Mouse (Mus musculus) liver, adult (tissue): Measurements from ENCODE around the gene Hrc.

ENCODE experiments used
- GATA4 ChIP-seq: IDR thresholded peaks from 2 replicates; pipeline ENCODE4 v1.6.1; 2014; ENCODE audit warnings: mild to moderate bottlenecking, low read length; ENCODE audit not compliant: insufficient replicate concordance

Hrc gene

DNA sequence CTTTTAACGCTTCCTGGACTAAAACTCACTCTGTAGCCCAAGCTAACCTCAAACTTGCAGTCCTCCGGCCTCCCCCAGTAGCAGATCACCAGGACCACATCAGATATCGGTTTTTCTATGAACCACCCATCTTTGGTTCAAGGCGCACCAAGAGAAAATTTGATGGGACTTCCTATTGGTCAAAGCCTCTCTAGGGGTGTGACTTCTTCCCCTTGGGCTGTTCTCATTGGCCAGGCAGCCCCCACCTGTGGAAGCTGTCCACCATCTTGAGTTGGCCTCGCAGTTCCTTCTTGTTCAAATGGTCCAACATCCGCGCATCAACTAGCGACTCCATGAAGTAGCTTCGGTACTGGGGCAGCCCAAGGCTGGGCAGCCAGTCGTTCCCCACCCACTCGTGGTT is 7.0 kb downstream of the Hrc start:
- no peak for TF ChIP-seq GATA4

DNA sequence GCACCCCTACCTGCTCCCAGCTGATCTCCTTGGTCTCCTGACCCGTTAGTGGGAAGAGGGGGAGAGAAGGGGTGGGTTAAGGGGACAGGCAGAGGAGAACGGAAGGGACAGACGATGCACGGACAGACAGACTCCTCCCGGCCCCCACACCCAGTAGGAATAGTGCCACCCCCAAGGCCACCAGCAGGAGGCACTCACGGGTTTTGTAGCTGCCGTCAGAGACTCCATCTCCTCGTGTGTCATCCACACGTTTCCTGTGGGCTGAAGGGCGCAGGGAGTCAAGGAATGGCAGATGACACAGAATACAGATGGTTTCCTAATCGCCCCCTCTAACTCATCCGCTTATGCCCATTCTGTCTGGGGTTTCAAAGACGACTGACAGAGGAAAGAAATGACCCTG is 8.5 kb downstream of the Hrc start:
- TF ChIP-seq GATA4: no peak

DNA sequence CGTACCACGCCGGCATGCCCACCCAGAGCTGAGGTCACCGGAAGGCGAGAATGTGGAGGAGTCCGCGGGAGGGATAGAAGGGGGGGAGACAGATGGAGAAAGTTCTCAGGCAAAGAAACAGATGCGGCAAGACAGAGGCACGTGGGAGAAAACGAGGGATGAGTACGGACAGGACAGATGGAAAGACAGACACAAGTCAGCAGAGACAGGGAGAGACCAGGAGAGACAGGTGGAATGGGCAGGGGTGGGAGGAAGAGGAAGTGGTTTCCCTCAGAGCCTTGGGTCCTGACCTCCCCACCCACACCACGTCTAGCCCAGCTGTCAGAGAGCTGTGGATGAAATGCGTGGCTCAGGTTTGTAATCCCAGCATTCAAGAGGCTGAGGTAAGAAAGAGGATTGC is 11.8 kb downstream of the Hrc start:
- no peak for TF ChIP-seq GATA4

DNA sequence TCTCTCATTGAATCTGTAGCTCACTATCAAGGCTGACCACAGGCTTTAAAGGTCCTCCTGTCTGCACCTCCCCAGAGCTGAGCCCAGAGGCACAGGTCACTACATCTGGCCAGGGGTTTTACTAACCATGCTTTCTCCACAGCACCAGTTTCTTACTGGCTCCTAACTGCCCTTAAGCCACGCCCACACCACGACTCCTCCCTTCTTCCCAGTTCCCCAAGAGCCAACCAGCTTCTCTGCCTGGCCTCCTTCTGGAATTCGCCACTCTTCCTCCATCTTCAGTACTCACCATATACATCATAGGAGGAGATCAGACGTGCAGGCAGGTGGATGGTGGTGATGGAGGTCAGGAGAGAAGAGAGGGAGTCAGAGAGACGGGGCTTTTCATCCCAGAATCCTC is 18.0 kb downstream of the Hrc start:
- TF ChIP-seq GATA4: no peak

DNA sequence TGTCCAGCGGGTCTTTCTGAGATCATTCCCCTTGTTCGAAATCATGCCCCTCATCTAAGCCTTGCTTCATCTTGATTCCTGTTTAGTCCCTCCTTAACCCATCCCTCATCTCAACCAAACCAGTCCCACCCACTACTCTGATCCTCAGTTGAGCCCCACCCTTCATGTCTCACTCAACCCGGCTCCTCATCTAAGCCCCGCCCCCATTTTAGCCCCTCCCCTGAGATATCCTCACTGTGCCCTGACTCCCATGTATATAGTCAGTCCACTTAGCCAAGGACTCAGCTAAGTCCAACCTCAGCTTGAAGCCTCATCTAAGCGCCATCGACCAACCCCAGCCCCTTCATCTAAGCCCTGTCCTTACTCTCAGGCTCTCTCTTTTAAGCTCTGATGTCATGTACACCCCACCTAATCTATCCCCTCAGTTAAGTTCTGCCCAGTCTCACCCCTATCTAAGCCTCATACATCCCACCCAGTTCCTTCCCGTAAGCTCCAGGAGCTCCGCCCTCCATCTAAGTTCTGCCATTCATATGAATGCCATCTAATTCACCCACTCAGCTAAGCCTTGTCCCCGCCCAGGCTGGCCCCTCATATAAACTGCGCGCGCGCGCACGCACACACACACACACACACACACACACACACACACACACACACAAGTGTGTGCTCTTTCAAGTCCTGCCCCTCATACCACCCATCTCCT is 20.4 kb downstream of the Hrc start:
- no peak for TF ChIP-seq GATA4

DNA sequence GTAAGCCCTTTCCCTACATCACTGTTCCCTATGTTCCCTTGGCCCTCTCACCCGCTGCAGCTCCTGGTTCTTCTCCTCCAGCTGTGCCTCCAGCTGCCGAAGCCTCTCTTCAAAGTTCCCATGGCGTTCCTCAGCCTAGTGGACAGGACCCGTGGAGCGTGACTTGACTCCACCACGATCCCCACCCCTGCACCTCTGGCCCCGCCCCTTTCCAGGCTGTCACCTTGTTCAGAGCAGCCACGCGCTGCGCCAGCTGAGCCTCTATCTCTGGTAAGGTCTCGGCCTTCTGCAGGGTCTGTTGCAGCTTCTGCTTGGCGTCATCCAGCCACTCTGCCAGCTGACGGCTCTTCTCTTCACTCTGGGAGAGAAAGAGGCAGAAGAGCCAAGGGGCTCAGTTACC is 21.0 kb downstream of the Hrc start:
- no peak for TF ChIP-seq GATA4

DNA sequence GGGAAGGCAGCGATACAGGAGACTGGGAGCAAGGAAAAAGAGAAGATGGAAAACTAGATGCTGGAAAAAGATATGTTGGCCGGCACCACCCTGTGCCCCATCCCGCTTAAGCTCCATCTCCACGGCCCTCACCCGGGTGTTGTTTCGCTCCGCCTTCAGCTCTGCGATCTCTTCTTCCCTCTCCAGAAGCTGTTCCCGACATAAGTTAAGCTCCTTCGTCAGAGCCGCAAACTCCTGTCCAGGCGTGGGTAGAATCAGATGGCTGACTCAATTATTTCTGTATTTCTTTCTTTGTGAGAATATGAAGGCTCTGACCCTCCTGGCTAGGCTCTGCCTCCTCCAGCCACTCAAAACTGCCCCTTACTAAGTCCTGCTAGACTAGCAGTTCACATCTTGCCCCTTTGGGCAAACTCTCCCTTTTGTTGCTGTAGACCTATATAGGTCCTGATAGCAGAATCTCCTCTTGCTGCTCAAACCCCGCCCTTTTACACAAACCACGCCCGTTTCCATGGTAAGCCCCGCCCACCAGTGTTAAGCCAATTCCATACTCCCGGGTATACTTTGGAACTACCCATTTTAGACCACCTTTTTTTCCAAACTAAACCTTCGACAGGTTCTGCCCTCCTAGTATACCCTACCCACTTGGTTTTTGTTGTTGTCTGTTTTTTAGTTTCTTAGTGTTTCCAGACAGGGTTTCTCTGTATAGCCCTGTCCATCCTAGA is 25.5 kb downstream of the Hrc start:
- TF ChIP-seq GATA4: no peak

DNA sequence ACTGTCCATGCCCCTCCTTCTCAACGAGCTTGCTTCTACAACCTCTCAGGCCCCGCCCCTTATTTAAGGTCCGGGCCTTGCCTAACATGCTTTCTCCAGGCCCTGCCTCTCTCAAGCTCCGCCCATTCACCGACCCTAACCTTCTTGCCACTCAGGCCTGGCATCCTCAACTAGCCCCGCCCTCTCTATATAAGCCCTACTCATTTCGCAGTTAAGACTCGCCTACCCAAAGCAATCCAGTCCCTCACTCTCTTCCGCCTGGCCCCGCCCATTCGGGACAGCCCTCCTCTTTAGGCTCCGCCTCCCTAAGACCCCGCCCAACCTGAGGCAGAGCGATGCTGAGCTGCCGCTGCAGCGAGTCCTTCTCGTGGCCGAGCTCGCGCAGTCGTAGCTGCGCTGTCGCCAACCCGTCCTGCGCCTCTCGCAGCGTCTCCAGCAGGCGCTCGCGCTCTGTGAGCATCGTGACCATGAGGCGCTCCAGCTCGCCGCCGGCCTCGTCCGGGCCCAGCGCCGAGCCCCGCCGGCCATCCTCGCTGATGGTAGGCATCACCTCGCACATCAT is 26.2 kb downstream of the Hrc start:
- no peak for TF ChIP-seq GATA4

DNA sequence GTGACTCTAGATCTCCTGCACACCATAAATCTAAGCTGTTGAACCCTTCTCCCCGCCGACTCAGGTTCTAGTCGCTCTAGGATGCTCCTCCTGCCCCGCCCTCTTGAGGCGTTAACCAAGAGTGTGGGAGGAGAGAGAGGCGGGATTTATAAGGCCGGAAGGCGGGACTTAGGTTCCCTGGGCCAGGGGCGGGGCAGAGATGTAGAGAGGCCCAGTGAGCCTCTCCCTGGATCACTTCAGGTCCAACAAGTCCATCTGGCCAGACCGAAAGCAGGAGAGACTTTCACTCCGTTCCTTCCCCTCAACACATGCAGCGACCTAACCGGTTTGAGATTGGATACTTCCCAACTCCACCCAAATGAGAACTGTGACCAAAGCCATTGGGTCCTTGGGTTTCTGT is 27.7 kb downstream of the Hrc start:
- no peak for TF ChIP-seq GATA4

DNA sequence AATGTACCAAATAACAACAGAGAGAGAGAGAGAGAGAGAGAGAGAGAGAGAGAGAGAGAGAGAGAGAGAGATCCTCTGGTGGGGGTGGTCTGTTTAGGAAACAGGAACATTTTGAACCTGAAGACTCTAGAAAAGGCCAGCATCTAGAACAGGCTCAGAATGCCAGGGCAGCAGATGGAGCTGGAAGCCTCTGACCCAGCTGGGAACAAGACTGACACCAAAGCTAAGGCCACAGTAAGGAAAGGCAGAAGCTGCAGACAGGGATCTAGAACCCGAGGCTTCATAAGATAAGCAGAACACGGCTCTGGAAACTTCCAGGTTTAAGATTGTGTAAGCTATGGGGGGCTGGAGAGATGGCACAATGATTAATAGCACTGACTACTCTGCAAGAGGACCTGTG is 28.9 kb downstream of the Hrc start:
- TF ChIP-seq GATA4: no peak

DNA sequence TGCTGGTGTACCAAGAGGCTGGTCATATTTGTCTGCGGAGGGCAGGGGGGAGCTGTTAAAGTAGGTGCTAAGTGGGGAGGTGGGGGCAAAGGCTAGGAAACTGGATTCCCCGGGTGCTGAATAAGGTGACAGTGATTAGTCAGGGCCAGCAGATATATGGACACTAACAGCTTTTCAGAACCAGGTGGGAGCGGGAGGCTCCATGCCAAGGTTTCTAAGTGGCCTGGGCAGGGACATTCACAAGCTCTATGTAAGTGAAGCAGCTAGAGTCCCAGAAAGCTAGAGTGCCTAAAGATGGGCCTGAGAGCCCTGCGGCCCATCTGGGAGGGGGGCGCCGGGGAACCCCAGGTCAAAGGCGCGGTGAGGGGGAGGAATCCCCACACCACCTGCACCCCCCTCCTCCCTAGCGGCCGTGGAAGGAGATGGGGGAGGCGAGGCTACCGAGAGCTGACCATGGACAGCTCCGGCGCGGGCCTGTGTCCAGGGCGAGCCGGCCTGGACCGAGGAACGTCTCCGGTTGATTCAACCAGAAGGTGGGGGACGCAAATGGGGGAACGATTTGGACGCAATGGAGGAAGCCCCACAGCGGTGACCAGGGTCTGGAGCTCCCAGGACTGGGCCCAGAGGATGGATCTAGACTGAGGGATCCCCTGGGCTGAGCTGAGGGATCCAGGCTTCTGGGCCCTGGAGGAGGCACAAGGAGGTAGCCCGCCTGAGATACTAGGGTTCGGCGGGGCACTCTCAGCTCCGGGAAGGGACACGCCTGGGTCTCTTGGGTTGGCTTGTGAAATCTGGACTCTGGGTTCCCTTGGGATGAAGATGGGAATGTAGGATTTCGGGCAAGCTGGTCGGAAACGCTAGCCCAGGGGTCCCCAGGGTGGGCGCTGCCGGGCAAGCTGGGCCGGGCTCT is 30.9 kb downstream of the Hrc start:
- TF ChIP-seq GATA4: no peak

DNA sequence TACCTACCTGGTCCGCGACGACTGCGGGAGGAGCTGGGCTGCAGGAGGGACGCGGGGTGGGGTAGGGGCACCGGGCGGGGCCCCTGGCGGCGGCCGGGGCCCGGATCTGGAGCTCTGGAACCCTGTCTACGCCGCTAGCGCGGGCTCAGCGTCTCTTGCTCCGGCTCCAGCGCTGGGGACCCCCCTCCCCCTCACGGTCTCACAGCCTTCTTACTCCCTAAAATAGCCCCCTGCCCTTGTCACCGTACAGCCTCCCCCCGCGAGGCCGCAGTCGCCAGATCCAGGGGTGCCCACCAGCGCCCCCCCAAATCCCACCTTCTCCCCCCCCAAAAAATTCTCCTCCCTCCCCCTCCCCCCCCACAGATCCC is 31.5 kb downstream of the Hrc start, which contains the start of gene Ppfia3:
Ppfia3 (minus strand) TSS at position 368 of the 368 bp plus-strand sequence.
- no peak for TF ChIP-seq GATA4

DNA sequence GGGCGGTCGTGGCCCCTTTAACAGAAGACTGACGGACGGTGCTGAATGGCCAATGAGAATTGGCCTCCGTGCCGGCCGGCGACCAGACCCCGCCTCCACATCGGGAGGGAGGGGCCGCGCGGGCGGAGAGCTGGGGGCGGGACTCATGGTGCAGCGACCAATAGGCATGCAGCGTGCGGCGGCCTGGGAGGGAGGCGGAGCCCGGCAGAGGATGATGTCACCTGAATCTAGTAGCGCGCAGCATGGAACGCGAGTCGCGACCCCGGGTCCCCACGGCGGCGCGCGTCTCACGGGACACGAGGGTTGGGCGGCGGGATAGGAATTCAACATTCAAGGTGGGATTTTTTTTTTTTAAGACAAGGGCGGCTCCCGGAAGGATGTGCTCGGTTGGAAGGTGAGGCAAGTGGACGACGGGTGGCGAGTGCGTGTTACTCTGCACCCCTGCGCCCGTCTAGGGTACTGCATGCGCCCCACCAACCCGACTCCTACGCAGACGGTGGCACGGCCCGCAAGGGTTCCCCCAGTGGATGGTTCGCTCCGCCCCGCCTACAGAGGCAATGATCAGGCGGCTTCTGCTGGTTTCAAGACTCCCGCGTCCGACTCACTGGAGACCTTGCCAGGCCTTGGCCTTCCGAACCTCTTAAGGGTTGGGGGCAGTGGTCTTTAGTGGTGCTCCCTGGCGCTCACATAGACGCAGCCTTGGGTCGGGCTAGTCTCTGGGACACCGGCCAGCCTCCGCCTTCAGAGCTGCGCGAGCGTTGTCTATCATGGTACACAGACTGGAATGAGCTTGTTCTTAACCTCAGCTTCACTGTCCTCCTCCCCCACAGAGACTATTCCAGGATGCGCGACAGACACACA is 32.2 kb downstream of the Hrc start:
- TF ChIP-seq GATA4: no peak

DNA sequence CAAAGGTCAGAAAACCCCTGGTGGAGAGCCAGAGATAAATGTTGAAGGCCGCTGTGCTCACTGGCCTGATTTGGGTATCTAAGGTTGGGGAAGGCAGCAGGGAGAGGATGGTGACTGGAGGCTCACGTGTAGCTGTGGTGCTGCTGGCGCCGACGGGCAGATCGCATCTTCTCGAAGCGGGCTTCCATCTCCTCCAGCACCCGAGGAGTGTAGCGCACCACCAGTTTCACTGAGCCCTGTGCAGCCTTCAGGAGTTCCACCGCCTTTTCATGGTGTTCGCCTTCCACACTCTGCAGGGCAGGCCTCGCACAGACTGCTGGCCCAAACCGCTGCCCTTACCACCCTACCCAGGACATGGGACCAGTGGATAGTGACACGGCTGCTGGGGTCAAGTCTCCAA is 33.1 kb downstream of the Hrc start:
- TF ChIP-seq GATA4: no peak
